Mouse (Mus musculus): ENCODE data around the gene Zbtb46.

Zbtb46 gene

DNA sequence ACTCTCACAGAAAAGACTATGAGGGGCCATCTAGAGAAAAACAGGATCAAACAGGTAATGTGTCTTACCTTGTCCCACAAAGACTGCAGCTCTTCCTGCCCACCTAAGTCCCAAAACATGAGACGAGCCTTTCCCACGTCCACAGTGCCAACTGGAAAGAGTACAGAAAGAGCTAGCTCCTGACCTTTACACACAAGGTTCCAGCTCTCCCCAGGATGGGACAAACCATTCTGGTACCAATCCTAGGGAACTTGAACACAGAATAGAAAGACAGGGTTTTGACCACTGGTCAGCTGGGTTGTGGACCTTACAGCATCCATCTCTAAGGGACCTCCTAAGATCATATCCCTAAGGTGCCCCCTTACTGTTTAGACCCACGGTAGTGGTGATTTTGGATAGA is 95.3 kb downstream of the Zbtb46 start:
- no peak for DNase-seq

DNA sequence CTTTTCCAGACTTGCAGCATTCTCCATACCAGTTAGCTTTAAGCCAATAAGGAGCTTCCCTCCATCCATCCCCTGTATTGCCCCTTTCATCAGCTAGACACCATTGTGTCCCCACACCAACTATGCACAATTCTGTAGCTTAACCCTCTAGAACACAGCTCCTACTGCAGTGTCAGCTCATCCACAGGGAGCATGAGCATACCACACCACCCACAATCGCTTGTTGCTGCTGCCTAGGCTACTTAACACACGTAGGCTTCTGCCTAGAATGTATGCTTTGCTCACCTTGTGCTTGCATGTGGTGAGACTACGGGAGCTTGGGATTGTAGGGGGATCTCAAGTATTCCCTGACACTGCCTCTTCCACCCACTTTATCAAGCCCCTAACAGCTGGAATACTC is 102.4 kb downstream of the Zbtb46 start:
- no peak for DNase-seq

DNA sequence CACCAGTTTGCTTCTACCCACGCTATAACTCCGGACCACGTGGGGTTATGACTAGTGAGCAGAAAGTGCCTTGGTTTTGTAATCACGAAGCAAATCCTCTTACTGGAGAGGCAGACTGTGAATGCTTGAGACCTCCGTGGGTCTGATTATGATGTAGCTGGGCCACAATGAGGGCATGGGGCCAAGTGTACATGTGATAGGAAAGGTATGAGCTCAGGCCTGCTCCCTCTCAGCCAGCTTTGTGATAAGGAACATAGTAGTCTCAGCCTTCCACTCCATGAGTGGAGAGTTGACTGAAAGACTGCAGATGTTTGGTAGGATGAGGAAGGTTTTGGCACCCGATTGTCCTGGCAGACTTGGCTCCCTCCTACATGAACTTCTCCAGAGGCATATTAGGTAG is 116.5 kb downstream of the Zbtb46 start:
- DNase-seq: no peak

DNA sequence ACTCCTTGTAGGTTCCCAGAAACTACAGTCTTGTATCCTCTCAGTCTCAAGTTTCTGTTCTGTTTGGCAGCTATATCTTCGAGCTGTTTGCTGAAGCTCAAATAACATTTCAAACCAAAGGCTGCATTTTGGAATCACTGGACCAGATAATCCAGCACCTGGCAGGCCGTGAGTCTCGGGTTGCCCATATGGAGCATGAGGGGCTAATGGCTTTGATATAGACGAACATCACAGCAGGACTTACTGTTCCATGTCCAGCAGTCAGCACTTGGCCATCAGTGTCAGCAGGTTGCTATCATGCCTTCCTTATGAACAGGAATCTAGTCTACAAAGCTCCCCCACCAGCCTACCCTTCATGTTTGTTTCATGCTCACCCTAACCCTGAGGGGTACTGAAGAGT is 118.8 kb downstream of the Zbtb46 start:
- DNase-seq: no peak

Data from lung, postnatal 4 days (tissue).